22 mouse cellular contexts compared by ENCODE assay signal in genomic region chr1:153286216-153286615, GRCm38 (mm10). TPM values are rescaled to one million over a fixed set of nuclear protein-coding genes. Genes with fewer than 3 reads are reported as not detected.
DNase-seq lines count a peak whose midpoint lies in the region; ATAC-seq and TF ChIP-seq lines count a peak whose summit lies in the region.
"Had no signal": no experiment of that assay in that cellular context is flagged by ENCODE, and none has a peak within 500 bp of the region (broad histone marks: within the 10 kb centered on the region; RNA-seq: fewer than 3 reads in every experiment).

No protein-coding gene starts in this region.

- peak overlapping the region; percentile 37 for H3K27ac ChIP-seq in heart, embryonic 13.5 days (replicated peaks)
- peak overlapping the region; percentile 8; the same call in 1 of the 2 replicates for H3K27ac ChIP-seq in lung, embryonic 15.5 days
- no peak overlapping the region for H3K27ac ChIP-seq in embryonic facial prominence, embryonic 14.5 days (replicated peaks; ENCODE audit: low read depth, low read length)
- H3K27ac ChIP-seq in stomach, postnatal 0 days (replicated peaks): 0 out of 2 replicates have a peak overlapping the region, but pooled peaks have one; percentile 3
- H3K27ac ChIP-seq: forebrain, embryonic 12.5 days; hindbrain, embryonic 12.5 days; intestine, embryonic 15.5 days; limb, embryonic 12.5 days; midbrain, embryonic 15.5 days; stomach, embryonic 15.5 days had no signal

- no peaks in the 10 kb centered on the region for H3K9me3 ChIP-seq in heart, embryonic 13.5 days
- H3K9me3 ChIP-seq in lung, embryonic 15.5 days: no peaks in the 10 kb centered on the region
- H3K9me3 ChIP-seq in embryonic facial prominence, embryonic 14.5 days (ENCODE audit: control insufficient read depth, low read length): no peaks in the 10 kb centered on the region
- H3K9me3 ChIP-seq in stomach, postnatal 0 days (ENCODE audit: control insufficient read depth, low read length): no peaks in the 10 kb centered on the region
- H3K9me3 ChIP-seq: forebrain, embryonic 12.5 days; G1E; hindbrain, embryonic 12.5 days; intestine, embryonic 15.5 days; limb, embryonic 12.5 days; midbrain, embryonic 15.5 days; stomach, embryonic 15.5 days had no signal

- no peak for TF ChIP-seq EP300 in stomach, postnatal 0 days (optimal IDR thresholded peaks at IDR 0.05)

- no peak for ATAC-seq in heart, embryonic 13.5 days (ENCODE audit: extremely low read depth, insufficient number of reproducible peaks, low FRiP score, low TSS enrichment)
- ATAC-seq in lung, embryonic 15.5 days (ENCODE audit: borderline replicate concordance, extremely low read depth, low FRiP score, low TSS enrichment): no peak
- peak; percentile 45 for ATAC-seq in embryonic facial prominence, embryonic 14.5 days (ENCODE audit: low read depth)
- 0 out of 2 replicates have a peak, but pooled peaks have one; percentile 18 for ATAC-seq in stomach, postnatal 0 days (ENCODE audit: low FRiP score, low TSS enrichment)
- ATAC-seq: intestine, embryonic 15.5 days; midbrain, embryonic 15.5 days had no signal

- H3K4me1 ChIP-seq in heart, embryonic 13.5 days: peaks cover 71% of the 10 kb centered on the region
- peaks cover 40% of the 10 kb centered on the region for H3K4me1 ChIP-seq in lung, embryonic 15.5 days
- H3K4me1 ChIP-seq in embryonic facial prominence, embryonic 14.5 days (ENCODE audit: control insufficient read depth, insufficient read depth, low read length): peaks cover 7% of the 10 kb centered on the region; the same call in 1 of the 2 replicates
- no peaks in the 10 kb centered on the region for H3K4me1 ChIP-seq in stomach, postnatal 0 days (replicated peaks; ENCODE audit: control insufficient read depth, insufficient read depth)
- H3K4me1 ChIP-seq: intestine, embryonic 15.5 days had no signal

- WGBS in heart, embryonic 13.5 days: 78% methylated on average over 9 of the region's 9 CpGs
- 68% methylated on average over 9 of the region's 9 CpGs for WGBS in lung, embryonic 15.5 days
- WGBS in embryonic facial prominence, embryonic 14.5 days: 83% methylated on average over 9 of the region's 9 CpGs
- WGBS in stomach, postnatal 0 days: 65% methylated on average over 9 of the region's 9 CpGs

- no peak overlapping the region for H3K4me2 ChIP-seq in heart, embryonic 13.5 days
- no peak overlapping the region for H3K4me2 ChIP-seq in lung, embryonic 15.5 days
- no peak overlapping the region; the same call in 1 of the 2 replicates for H3K4me2 ChIP-seq in embryonic facial prominence, embryonic 14.5 days (ENCODE audit: low read depth, low read length)
- no peak overlapping the region for H3K4me2 ChIP-seq in stomach, postnatal 0 days (replicated peaks; ENCODE audit: low read depth)
- H3K4me2 ChIP-seq: forebrain, embryonic 12.5 days; hindbrain, embryonic 12.5 days; intestine, embryonic 15.5 days; limb, embryonic 12.5 days; midbrain, embryonic 15.5 days; stomach, embryonic 15.5 days had no signal

- H3K9ac ChIP-seq in heart, embryonic 13.5 days: no peak overlapping the region
- no peak overlapping the region for H3K9ac ChIP-seq in lung, embryonic 15.5 days
- no peak overlapping the region for H3K9ac ChIP-seq in embryonic facial prominence, embryonic 14.5 days (ENCODE audit: low read depth, low read length)
- H3K9ac ChIP-seq in stomach, postnatal 0 days (ENCODE audit: low read length): no peak overlapping the region
- H3K9ac ChIP-seq: forebrain, embryonic 12.5 days; hindbrain, embryonic 12.5 days; intestine, embryonic 15.5 days; limb, embryonic 12.5 days; midbrain, embryonic 15.5 days; stomach, embryonic 15.5 days had no signal

- 0 out of 2 replicates have a peak, but pooled peaks cover 5% of the 10 kb centered on the region for H3K36me3 ChIP-seq in heart, embryonic 13.5 days
- H3K36me3 ChIP-seq in lung, embryonic 15.5 days: no peaks in the 10 kb centered on the region
- no peaks in the 10 kb centered on the region for H3K36me3 ChIP-seq in embryonic facial prominence, embryonic 14.5 days (ENCODE audit: control insufficient read depth, insufficient read depth, low read length)
- H3K36me3 ChIP-seq in stomach, postnatal 0 days (ENCODE audit: control insufficient read depth, insufficient read depth, low read length): no peaks in the 10 kb centered on the region
- H3K36me3 ChIP-seq: forebrain, embryonic 12.5 days; hindbrain, embryonic 12.5 days; intestine, embryonic 15.5 days; midbrain, embryonic 15.5 days; stomach, embryonic 15.5 days had no signal

- intact Hi-C loops in heart, postnatal 14 days (cut with DNase I): no loop called here

- TF ChIP-seq CTCF in stomach, postnatal 0 days (IDR thresholded peaks at IDR 0.05; ENCODE audit: low read depth): no peak

- no peak for DNase-seq in heart, postnatal 14 days
- DNase-seq in lung, postnatal 36 days: no peak
- DNase-seq in embryonic facial prominence, embryonic 14.5 days (ENCODE audit: low spot score): peak; percentile 70
- DNase-seq in stomach, postnatal 0 days (ENCODE audit: low spot score): no peak
- no peak for DNase-seq in spleen, postnatal 10 days (ENCODE audit: low spot score in 2 of 2)
- DNase-seq: adrenal gland, adult 8-10 months; cerebellum, adult 11-12 months; cerebellum, postnatal 25 days; gastrocnemius, postnatal 25 days; kidney, postnatal 4 days; right cerebral cortex, adult 18-20 months; spleen, adult 18-20 months; thymus, postnatal 14 days had no signal

- no peaks in the 10 kb centered on the region for H3K27me3 ChIP-seq in heart, embryonic 13.5 days (replicated peaks)
- no peaks in the 10 kb centered on the region for H3K27me3 ChIP-seq in lung, embryonic 15.5 days
- H3K27me3 ChIP-seq in embryonic facial prominence, embryonic 14.5 days (replicated peaks; ENCODE audit: control insufficient read depth, insufficient read depth, low read length): no peaks in the 10 kb centered on the region
- H3K27me3 ChIP-seq in stomach, postnatal 0 days (ENCODE audit: control insufficient read depth, insufficient read depth, low read length): no peaks in the 10 kb centered on the region
- H3K27me3 ChIP-seq: forebrain, embryonic 12.5 days; hindbrain, embryonic 12.5 days; intestine, embryonic 15.5 days; limb, embryonic 12.5 days; midbrain, embryonic 15.5 days; stomach, embryonic 15.5 days had no signal

- no peak overlapping the region for H3K4me3 ChIP-seq in heart, embryonic 13.5 days
- no peak overlapping the region for H3K4me3 ChIP-seq in lung, embryonic 15.5 days
- H3K4me3 ChIP-seq in embryonic facial prominence, embryonic 14.5 days (ENCODE audit: low read depth, low read length): no peak overlapping the region
- H3K4me3 ChIP-seq in stomach, postnatal 0 days (ENCODE audit: low read depth, low read length): no peak overlapping the region
- H3K4me3 ChIP-seq: forebrain, embryonic 12.5 days; hindbrain, embryonic 12.5 days; intestine, embryonic 15.5 days; limb, embryonic 12.5 days; midbrain, embryonic 15.5 days; stomach, embryonic 15.5 days had no signal

RNA-seq across cellular contexts. Expression of gene Lamc1, which starts 46.4 kb away (rescaled TPM):
- 75.3 and 78.2 TPM in 2 replicates for polyA plus RNA-seq in heart, embryonic 13.5 days (2015; fragmentation: Nextera tagmentation; extraction: Ambion mirVana)
- total RNA-seq in heart, postnatal 14 days (2021): 100 to 1,000 TPM; 303 to 323 TPM
- polyA plus RNA-seq in lung, embryonic 15.5 days (2015; fragmentation: Nextera tagmentation; extraction: Ambion mirVana): 120 and 122 TPM in 2 replicates
- polyA plus RNA-seq in embryonic facial prominence, embryonic 14.5 days (2014; fragmentation: Nextera tagmentation; extraction: Ambion mirVana): 87.8 and 98.5 TPM in 2 replicates
- polyA plus RNA-seq in stomach, postnatal 0 days (2015; fragmentation: Nextera tagmentation; extraction: Ambion mirVana): 41.6 and 41.8 TPM in 2 replicates

Comparison
In these comparisons a context has a peak if more than half of its experiments do, and no peak if none do; other contexts are left out.
1. ATAC-seq: peak in embryonic facial prominence, embryonic 14.5 days (single experiment) and stomach, postnatal 0 days (single experiment); none in heart, embryonic 13.5 days (single experiment) and lung, embryonic 15.5 days (single experiment).